Mouse (Mus musculus): ENCODE results near the gene Ddx42. TPM values are rescaled to one million over a fixed set of nuclear protein-coding genes. Genes with fewer than 3 reads are reported as not detected.
"Not testable (repeated sequence)": the region's sequence is repeated elsewhere in the genome, so short reads cannot be mapped to it uniquely, and the experiment has no call there.

The Ddx42 gene
- polyA plus RNA-seq, 1 experiment = 22.2 TPM

DNA sequence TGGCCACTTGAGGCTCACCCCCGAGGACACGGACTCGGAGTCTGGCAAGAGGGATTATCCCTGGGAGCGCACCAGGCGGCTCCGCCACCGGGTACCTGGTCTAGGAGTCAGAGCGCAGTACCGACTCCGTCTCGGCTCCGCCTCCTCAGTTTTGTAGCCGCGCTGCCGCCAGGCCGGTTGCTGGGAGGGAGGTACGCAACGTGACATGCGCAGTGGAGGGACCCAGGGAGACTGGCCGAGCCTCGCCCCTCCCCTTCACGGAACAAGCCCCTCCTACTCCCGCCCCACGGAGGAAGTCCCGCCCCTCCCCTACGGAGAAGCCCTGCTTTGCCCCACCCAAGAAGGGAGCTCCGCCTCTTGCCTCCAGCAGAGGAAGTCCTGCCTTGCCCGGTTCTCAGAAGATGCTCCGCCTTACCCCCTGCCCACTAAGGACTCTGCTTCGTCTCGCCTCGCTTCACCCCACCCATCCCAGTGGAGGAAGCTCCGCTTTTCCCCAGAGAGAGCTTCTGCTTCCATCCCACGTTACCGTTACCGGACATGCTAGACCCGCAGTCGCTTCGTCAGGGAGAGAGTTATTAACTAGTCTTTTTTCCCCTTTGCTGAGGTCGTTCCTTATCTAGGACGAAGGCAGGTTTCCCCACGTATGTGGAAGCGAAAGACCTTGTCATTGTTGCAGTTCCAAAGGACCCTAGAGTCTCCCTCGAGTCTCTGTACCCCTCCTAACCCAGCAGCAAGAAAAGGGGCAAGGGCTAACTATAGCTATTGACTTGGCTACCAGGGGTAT lies 23.2 kb upstream of the Ddx42 start:
- Histone ChIP-seq H3K4me3 (ENCODE audit: insufficient read depth, low read depth, low read length) (peak overlapping the region; percentile 82), H3K4me1 (ENCODE audit: control insufficient read depth, insufficient read depth, insufficient read length, low read length) (peaks cover 3% of the 10 kb centered on the region; the same call in 1 of the 2 replicates), H3K27ac (replicated peaks; ENCODE audit: low read depth, low read length) (peak overlapping the region; percentile 90)

GRCm38 (mm10) chr11:106194155-106194541 lies 22.6 kb upstream of the Ddx42 start:
- H3K4me1 ChIP-seq (ENCODE audit: control insufficient read depth, insufficient read depth, insufficient read length, low read length) = peaks cover 3% of the 10 kb centered on the region; the same call in 1 of the 2 replicates
- H3K4me3 ChIP-seq (ENCODE audit: insufficient read depth, low read depth, low read length) = peak overlapping the region; percentile 75
- H3K27ac ChIP-seq (replicated peaks; ENCODE audit: low read depth, low read length) = peak overlapping the region; percentile 90

DNA sequence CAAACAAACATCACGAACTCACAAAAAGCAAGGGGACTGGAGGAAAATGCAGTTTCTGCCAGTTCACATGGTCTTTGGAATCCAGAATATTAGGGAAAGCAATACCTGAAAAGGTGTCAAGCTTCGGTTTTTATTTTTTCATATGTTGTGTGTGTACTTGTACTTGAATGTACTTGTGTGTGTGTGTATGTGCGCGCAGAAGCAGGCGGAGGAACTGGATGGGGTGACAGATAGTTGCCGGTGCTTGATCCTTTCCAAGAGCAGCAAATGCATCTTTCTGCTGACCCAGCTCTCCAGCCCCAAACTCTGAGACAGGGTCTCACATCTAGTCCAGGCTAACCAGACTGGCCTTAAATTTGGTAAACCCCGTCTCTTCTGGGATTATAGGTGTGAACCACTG lies 21.8 kb upstream of the Ddx42 start:
- Histone ChIP-seq H3K27ac (replicated peaks; ENCODE audit: low read depth, low read length) (no peak overlapping the region), H3K4me3 (ENCODE audit: insufficient read depth, low read depth, low read length) (no peak overlapping the region), H3K4me1 (ENCODE audit: control insufficient read depth, insufficient read depth, insufficient read length, low read length) (peaks cover 3% of the 10 kb centered on the region; the same call in 1 of the 2 replicates)

DNA sequence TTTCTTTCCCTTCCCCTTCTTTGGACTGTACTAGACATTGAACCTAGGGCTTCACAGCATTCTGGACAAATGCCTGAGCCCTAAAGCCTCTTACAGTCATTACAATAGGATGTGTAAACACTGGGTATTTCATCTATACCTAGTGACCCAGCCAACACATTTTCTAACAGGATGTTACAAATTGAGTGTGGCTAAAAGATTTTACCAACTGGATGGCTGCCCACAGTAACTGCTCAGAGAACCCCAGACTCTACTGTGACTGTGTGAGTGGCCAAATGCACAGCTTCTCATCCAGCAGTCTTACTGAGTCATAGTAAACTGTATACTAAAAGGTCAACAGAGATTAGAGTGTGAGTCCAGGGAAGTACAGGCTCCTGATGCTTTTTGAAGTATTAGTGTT lies 21.4 kb upstream of the Ddx42 start:
- H3K4me1 ChIP-seq (ENCODE audit: control insufficient read depth, insufficient read depth, insufficient read length, low read length) = peaks cover 3% of the 10 kb centered on the region; the same call in 1 of the 2 replicates
- H3K27ac ChIP-seq (replicated peaks; ENCODE audit: low read depth, low read length) = no peak overlapping the region
- H3K4me3 ChIP-seq (ENCODE audit: insufficient read depth, low read depth, low read length) = no peak overlapping the region

DNA sequence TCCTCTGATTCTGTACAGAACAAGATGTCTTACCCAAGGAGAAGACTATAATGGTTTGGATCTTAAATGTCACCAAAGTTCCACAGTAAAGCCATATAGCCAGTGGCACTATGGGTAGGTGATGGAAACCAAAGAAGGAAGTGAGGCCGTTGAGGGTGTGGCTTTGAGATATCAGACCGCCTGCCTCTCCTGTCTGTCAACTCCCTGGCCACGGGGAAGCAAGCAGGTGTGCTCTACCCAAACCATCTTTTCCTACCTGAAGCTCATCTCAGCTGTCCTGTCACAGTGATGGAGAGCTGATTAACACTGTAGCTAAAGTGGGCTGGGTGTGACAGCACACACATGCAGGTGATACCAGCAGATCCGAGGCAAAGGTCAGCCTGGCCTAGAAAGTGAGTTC lies 18.4 kb upstream of the Ddx42 start:
- no peak overlapping the region for H3K4me3 ChIP-seq (ENCODE audit: insufficient read depth, low read depth, low read length)
- H3K27ac ChIP-seq (replicated peaks; ENCODE audit: low read depth, low read length) = no peak overlapping the region
- no peaks in the 10 kb centered on the region for H3K4me1 ChIP-seq (ENCODE audit: control insufficient read depth, insufficient read depth, insufficient read length, low read length)

- H3K4me1 ChIP-seq (ENCODE audit: control insufficient read depth, insufficient read depth, insufficient read length, low read length); H3K27ac ChIP-seq (replicated peaks; ENCODE audit: low read depth, low read length); H3K4me3 ChIP-seq (ENCODE audit: insufficient read depth, low read depth, low read length): not testable (repeated sequence)
Observed at GRCm38 (mm10) chr11:106199997-106200396, 16.7 kb upstream of the Ddx42 start.

DNA sequence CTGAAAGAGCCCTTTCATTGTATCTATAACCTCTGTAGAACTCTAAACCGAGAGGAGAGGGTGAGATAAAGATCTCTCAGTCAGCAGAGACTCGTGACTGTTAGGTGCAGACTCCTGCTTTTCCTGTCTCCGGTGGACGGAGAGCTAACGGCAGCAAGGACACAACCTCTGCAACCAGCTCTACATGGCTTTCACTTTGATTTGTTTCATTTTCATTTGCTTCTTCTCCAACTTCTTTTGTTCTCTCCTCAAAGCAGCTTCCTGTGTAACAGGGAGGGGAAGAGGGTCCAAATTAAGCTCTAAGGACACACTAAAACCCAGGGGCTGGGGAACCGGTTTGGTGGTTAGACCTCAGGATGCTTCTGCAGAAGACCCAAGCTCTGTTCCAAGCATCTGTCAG lies 16.0 kb upstream of the Ddx42 start:
- H3K4me1 ChIP-seq (ENCODE audit: control insufficient read depth, insufficient read depth, insufficient read length, low read length) = no peaks in the 10 kb centered on the region
- H3K4me3 ChIP-seq (ENCODE audit: insufficient read depth, low read depth, low read length) = no peak overlapping the region
- no peak overlapping the region; the same call in 1 of the 2 replicates for H3K27ac ChIP-seq (replicated peaks; ENCODE audit: low read depth, low read length)

DNA sequence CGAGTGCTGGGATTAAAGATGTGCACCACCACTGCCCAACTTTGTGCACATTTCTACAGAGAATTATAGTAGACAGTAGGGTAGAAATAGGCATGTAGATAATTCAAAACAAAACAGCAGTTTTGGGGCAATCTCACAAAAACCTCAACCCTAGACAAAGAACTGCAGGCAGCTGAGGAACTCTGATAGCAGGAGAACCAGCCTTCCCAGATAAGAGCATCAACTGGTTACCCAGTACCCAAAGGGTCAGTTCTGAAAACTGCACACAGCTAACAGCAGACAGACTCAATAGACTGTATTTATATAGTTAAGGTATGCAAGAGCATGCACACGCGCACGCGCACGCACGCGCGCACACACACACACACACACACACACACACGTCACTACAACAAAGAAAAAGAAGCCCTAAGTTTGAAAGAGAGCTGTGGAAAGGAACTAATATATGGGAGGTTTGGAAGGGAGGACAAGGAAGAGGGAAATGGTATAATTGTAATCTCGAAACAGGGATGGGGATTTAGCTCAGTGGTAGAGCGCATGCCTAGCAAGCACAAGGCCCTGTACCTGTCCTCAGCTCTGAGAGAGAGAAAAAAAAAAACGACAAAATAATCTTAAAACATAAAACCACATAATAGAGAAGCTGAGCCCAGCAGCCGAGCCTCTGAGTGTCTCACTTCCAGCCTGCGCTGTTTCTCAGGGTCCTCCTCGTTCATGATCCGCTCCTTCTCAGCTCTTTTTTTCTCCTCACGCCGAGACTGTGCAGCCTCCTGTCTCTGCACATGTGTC lies 15.2 kb upstream of the Ddx42 start:
- Histone ChIP-seq H3K4me1 (ENCODE audit: control insufficient read depth, insufficient read depth, insufficient read length, low read length) (no peaks in the 10 kb centered on the region), H3K27ac (replicated peaks; ENCODE audit: low read depth, low read length) (0 out of 2 replicates have a peak overlapping the region, but pooled peaks have one; percentile 6)

DNA sequence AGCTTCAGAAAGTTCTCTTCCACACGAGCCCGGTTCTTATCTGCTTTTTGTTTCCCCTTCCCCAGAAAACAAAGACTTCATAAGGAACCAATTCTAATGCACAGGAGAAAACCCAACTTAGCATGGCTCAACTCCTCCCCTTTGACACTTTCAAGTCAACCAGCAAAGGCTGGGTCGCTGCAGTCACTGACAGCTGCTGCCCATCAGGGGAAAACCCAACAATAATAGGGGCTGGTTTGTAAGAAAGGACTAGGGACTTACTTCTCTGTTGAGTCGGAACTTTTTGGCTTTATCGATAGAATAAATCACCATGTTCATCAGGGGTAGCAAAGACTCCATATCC lies 14.6 kb upstream of the Ddx42 start, which contains the start of gene Strada:
Gene Strada, minus strand, starts transcription at position 46 of the 343 bp plus-strand sequence.
- Histone ChIP-seq H3K27ac (replicated peaks; ENCODE audit: low read depth, low read length) (0 out of 2 replicates have a peak within 1 kb of the TSS, but pooled peaks have one; percentile 6), H3K4me3 (ENCODE audit: insufficient read depth, low read depth, low read length) (no peak within 1 kb of the TSS), H3K4me1 (ENCODE audit: control insufficient read depth, insufficient read depth, insufficient read length, low read length) (no peaks in the 10 kb centered on the region)

More for the DNA sequence above, 15.2 kb upstream of the Ddx42 start:
- no peak overlapping the region for H3K4me3 ChIP-seq (ENCODE audit: insufficient read depth, low read depth, low read length)

DNA sequence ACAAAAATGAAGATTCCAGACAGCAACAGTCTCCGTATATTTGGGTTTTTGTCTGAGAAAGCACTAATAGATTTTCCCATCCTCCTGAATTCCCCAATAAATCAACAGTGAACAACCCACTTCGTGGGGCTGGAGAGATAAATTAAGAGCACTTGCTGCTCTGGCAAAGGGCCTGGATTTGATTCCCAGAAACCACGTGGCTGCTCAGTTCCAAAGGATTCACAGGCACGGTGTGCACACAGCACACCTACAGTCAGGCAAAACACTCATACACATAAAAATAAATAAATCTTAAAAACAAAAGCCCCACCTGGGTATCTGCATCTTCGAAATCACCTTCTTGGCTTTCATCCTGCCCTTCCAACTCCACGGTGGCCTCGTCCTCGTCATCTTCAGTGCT lies 4.0 kb upstream of the Ddx42 start:
- no peak overlapping the region for H3K4me3 ChIP-seq (ENCODE audit: insufficient read depth, low read depth, low read length)
- H3K4me1 ChIP-seq (ENCODE audit: control insufficient read depth, insufficient read depth, insufficient read length, low read length) = peaks cover 6% of the 10 kb centered on the region; the same call in 1 of the 2 replicates
- no peak overlapping the region for H3K27ac ChIP-seq (replicated peaks; ENCODE audit: low read depth, low read length)

- Histone ChIP-seq H3K4me3 (ENCODE audit: insufficient read depth, low read depth, low read length) (peak overlapping the region; percentile 29; the same call in 1 of the 2 replicates), H3K4me1 (ENCODE audit: control insufficient read depth, insufficient read depth, insufficient read length, low read length) (peaks cover 6% of the 10 kb centered on the region; the same call in 1 of the 2 replicates), H3K27ac (replicated peaks; ENCODE audit: low read depth, low read length) (no peak overlapping the region)
Observed at GRCm38 (mm10) chr11:106214856-106215255, 1.9 kb upstream of the Ddx42 start.

DNA sequence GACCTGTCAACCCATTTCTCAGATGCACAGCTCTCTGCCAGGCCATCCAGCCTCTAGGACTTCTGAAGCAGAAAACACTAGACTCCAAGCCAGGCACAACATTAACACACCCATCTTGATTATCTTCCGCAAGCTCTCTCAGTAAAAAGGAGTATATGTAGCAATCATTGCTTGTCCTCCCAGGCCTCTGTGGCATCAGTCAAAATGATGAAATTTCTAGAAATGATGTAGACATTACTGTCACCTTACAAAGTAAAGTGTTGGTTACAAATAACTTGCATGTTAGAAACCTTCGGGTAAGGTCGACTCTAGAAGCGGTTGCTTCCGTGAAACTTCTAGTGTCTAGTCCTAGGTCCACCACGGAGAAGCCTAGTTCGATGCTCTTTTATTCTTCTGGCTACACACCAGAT lies 1.3 kb upstream of the Ddx42 start:
- H3K4me3 ChIP-seq (ENCODE audit: insufficient read depth, low read depth, low read length) = peak overlapping the region; percentile 86
- peaks cover 6% of the 10 kb centered on the region; the same call in 1 of the 2 replicates for H3K4me1 ChIP-seq (ENCODE audit: control insufficient read depth, insufficient read depth, insufficient read length, low read length)
- peak overlapping the region; percentile 79 for H3K27ac ChIP-seq (replicated peaks; ENCODE audit: low read depth, low read length)

GRCm38 (mm10) chr11:106215927-106216729 lies 598 bp upstream of the Ddx42 start, which contains the start of gene Ccdc47:
Ccdc47 (minus strand) TSS chr11:106216344.
- H3K4me1 ChIP-seq (ENCODE audit: control insufficient read depth, insufficient read depth, insufficient read length, low read length) = peaks cover 10% of the 10 kb centered on the region
- peak within 1 kb of the TSS; percentile 95 for H3K27ac ChIP-seq (replicated peaks; ENCODE audit: low read depth, low read length)
- H3K4me3 ChIP-seq (ENCODE audit: insufficient read depth, low read depth, low read length) = peak within 1 kb of the TSS; percentile 86

GRCm38 (mm10) chr11:106220603-106221002 lies 3.9 kb downstream of the Ddx42 start:
- no peak overlapping the region for H3K4me3 ChIP-seq (ENCODE audit: insufficient read depth, low read depth, low read length)
- H3K27ac ChIP-seq (replicated peaks; ENCODE audit: low read depth, low read length) = no peak overlapping the region
- peaks cover 4% of the 10 kb centered on the region; the same call in 1 of the 2 replicates for H3K4me1 ChIP-seq (ENCODE audit: control insufficient read depth, insufficient read depth, insufficient read length, low read length)

- H3K4me3 ChIP-seq (ENCODE audit: insufficient read depth, low read depth, low read length); H3K4me1 ChIP-seq (ENCODE audit: control insufficient read depth, insufficient read depth, insufficient read length, low read length); H3K27ac ChIP-seq (replicated peaks; ENCODE audit: low read depth, low read length): not testable (repeated sequence)
Observed at GRCm38 (mm10) chr11:106233978-106234377, 17.3 kb downstream of the Ddx42 start.

Data from brown adipose tissue, adult 24 weeks (tissue).